Mouse (Mus musculus): ENCODE results near the gene Lhx4. TPM values are rescaled to one million over a fixed set of nuclear protein-coding genes. Genes with fewer than 3 reads are reported as not detected.

The Lhx4 gene
- not detected for total RNA-seq (2021)

DNA sequence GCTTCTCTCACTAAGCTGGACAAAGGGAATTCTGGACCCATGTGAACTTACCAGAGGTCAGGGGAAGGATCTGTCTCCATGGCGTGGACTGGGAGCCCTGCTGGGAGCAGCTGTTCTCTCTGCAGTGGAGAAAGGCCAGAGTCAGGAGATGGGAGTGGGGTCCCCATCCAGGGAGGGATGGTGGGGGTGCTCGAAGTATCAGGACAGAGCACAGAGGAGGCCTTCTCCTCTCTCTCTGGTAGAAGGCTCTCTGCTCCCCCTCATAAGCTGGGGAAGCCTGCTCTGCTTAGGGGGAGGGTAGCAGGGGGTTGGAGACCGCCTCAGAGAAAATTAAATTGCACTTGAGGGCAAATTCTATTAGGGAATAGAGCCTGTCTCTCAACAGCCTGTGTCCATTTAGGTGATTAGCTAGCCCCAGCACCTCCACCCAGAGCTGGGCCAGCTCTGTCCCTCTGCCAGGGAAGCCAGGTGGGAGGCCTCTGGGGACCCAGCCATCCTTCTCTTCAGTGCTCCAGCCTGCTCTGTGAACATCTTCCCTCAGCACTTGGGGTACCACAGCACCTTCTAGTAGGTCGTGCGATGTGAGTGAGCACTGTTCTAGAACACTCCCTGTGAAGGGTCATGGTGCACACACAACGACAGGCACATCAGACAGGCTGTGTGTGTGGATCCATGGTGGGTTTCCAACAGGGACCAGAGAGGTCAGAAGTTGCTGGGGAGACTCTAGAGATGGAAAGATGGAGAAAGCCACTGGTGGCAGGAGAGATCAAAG is at the start of gene Lhx4:
Gene Lhx4, minus strand, starts transcription at position 201 of the 772 bp plus-strand sequence.
- intact Hi-C loops (cut with DNase I) = no loop called here
- no peak for DNase-seq

DNA sequence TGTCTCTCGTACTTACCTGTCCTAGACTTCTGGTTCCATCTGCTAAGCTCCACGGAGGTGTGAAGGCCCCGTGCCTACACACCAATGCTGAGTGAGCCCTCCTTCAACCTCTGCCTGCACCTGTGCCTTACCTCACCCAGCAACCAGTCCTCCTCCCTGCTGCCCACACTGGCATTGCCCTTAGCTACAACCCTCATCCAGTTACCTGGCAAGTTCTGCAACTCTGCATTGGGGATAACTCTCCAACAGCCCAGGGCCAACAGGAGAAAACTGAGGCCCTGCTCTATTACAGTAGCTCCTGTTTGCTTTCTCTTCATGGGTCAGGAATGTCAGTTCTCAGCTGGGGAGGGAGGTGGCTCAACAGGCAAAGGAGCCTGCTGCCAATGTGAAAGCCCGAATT is 46.5 kb upstream of the Lhx4 start:
- DNase-seq = no peak
- intact Hi-C loops (cut with DNase I) = no loop called here

DNA sequence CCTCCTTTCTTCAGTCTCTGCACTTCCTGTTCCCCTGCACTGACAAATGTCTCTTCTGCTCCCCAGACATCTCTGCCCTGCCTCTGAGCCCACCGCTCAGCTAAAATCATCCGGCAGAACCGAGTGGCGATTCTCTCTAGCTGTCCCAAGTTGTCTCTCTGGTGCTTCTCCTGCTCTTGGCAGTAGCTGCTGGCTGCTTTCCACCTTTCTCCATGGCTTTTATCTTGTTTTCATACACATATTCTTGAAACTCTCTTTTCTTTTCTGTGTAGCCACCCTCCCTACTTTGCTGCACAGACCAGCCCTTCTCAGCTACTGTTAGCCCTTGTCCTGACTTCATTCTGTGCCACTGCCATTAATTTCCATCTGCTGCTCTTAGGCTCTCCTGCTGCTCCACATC is 45.9 kb upstream of the Lhx4 start:
- peak; percentile 30 to 50 for DNase-seq
- intact Hi-C loops (cut with DNase I) = no loop called here

DNA sequence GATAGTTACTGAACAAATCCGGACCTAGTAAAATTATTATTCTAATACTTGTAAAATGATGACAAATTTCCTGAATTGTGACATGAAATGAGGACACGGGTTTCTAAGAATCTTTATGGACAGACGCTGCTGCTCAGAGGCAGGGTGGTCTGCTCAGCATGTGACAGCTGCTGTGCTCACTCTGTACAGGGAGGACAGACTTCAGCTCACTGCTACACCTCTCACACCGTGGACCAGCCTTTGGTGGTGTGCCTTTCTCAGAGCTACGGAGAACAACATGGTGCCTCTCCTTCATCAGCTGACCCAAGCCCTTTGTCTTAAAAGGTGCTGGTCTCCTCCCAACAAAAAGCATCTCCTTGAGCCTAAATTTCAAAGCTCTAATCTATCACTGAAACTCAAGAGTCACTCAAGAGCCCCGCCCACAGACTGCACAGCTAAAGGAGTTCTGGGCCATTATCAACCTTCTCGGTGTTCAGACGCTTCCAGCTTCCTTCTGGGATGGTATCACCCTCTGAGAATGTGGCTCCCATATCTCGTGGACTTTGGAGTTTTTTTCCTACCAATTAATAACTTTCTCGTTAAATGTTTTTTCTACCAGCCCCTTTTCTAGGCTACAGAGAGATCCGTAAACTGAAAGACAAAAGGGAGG is 45.4 kb upstream of the Lhx4 start:
- no peak for DNase-seq
- intact Hi-C loops (cut with DNase I) = no loop called here

DNA sequence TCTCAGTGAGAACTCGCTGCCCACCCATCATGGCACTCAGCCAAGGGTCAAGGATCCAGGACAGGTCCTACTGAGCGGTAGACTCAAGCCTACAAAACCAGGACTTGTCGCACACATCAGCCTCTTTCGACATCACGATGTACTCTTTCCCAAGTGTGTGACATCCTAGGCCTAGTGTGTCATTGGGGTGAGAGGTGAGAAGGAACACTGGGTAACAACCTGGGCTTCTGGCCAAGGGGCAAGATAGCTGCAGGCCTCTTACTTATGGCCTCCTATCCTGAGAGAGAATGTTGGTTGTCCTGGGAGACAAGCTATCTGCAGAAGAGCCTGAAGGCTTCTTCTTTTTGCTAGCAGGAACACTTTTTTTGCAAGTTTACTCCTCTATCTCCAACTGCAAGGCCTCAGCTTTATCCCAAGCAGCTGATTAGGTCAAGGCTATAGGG is 44.3 kb upstream of the Lhx4 start:
- DNase-seq = peak; percentile 22 to 34
- intact Hi-C loops (cut with DNase I) = no loop called here

DNA sequence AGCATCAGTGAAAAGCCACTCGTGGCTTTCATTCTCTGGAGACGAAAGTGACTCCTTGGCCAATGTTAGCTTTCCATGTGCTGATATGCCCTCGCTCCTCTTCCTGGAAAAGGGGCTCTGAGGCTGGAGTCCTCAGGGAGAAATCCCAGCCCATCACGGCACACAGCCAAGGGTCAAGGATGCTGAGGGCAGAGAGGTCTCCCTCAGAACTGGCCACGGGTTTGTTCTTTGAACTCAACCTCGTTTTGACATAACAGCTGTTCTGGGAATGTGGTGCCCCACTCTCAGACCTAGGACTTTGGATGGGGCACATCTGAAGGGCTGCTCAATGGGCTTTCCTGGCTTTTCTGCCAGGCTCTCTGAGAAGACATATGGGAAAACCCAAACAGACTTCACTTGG is 43.4 kb upstream of the Lhx4 start:
- intact Hi-C loops (cut with DNase I) = loop anchor here (5.0 kb wide), 1 partner anchor 67 kb away; no protein-coding TSS in a partner anchor
- no peak for DNase-seq

DNA sequence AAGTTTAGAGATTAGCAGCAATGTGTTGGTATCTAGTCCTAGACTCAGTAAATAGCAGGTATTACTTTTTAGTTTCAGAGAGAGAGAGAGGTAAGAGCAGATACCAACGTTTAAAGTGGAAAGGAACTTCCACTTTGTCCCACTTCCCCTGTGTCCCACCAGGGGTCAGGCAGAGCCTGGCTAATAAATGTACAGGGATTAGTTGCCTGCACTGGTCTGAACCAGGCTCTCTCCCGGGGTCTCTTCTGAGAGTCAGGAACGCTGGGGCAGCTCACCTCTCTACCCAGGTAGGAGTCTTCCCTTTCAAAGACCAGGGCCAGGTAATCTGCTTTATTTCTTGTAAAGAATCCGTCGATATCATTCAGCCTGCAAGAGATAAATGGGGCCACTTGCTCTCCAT is 40.4 kb upstream of the Lhx4 start:
- DNase-seq = no peak
- intact Hi-C loops (cut with DNase I) = loop anchor here (5.0 kb wide), 1 partner anchor 70 kb away; no protein-coding TSS in a partner anchor

DNA sequence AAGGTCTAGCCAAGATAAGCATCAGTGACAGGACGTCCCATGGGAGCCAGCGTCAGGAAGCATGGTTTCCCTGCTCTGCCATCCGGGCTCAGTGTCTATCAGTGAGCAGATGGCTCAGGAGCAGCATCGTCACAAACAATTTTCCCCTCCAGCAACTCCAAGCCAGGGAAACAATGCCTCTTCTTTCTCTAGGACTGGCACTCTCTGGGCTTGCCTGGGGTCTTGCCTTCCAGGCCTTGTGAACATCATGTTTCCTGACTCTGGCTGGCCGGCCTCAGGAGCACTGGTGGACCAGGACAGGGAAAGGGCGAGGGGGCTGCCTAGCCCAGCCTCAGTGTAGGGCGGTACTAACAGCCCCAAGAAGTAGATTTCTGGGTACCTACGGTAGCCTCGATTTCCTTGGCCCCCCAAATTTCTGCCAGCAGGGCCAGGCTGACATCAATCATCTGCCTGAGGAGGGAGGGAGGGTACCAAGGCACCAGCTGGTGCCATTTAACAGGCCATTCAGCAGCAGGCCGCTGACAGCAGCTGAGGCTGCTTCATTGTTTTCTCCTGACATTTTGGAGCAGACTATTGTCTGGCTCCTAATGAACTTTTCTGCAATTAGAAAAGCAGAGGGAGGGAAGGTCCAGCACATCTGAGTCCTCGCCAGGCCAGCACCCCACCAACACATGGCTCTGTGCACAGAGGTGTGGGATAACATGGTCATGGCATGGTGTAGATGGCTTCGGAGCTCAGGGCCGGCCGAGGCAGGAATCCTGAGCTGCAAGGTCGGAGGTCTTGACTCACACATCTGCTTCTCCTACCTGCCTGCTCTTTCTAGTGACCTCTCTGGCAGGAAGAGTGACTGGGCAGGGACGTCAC is 38.9 kb upstream of the Lhx4 start:
- intact Hi-C loops (cut with DNase I) = loop anchor here (5.0 kb wide), 1 partner anchor 72 kb away; no protein-coding TSS in a partner anchor
- no peak for DNase-seq

DNA sequence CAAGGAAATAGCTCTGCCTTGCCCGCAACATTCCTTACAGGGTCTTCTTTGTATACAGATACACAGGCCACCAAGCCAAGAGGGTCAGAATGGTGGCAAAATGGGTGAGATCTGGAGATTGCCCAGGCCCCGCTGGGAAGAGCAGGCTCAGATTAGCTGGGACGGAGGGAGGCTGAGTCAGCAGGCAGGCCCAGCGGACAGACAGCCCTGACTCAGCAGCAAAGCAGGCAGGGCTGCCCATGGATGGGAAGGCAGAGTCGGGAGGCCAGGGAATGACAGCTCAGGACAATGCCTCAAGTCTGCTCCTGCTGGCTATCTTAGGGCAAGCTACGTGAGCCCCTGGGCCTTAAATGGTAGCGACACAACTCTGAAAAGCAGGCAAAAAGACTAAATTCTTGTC is 34.4 kb upstream of the Lhx4 start:
- intact Hi-C loops (cut with DNase I) = loop anchor here (1.0 kb wide), 1 partner anchor 210 kb away; no protein-coding TSS in a partner anchor

DNA sequence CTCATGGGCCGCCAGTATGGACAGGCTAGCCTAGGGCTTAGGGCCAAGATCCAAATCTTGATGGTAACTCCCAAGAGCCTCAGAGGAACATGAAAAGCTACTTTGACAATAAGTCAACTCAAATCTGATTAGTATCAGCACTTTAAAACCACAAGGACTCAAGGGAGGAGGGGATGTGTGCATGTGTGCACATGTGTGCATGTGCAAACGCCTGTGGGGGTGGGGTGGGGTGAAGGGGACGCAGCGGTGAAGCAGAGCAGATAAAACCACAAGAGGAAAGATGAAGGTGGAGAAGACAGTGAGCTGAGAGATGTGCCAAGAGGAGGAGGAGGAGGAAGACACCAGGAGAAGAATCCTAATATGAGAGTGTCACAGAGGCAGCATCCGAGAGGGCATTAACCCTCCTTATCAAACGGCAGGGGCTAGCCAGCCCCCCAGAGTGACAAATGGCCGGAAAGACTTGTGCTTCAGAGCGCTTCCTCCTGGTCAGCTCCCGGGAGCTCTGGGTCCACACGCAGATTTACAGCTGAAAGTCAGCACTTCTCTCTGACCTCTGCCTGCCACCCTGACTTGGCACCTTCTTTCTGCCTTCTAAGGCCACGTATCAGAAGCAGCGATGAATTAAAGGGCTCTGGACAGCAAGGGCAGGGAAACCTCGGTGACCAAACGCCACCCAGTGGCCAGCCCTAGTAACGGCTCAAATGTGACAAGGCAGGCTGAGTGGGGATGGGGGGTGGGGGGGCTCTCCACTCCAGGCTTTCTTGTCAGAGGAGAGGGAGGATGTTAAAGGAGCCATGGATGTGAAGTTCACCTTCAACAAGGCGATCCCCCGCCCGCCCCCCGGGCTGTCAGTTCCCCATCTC is 33.1 kb upstream of the Lhx4 start:
- DNase-seq = peak; percentile 54 to 75
- intact Hi-C loops (cut with DNase I) = loop anchor here (1.0 kb wide), 1 partner anchor 208 kb away; no protein-coding TSS in a partner anchor

More for the DNA sequence above, 34.4 kb upstream of the Lhx4 start:
- DNase-seq = no peak

DNA sequence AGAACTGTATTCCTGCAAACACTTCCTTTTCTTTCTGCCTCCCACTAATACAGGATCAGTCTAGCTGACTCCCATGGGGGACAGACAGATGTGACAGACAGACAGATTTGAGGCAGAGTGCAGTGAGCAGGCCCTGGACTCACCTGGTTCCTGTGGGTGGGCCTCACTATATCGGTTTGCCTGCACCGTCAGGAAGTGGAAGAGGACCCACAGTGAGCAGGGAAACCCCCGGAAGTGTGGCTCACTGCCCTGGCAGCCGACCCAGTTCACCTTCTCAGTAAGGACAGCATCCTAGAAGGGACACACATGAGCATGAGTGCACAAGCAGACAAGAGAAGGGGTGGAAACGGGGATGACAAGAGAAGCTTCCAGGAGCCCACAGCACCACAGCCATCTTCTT is 30.9 kb upstream of the Lhx4 start:
- DNase-seq = no peak
- intact Hi-C loops (cut with DNase I) = no loop called here

DNA sequence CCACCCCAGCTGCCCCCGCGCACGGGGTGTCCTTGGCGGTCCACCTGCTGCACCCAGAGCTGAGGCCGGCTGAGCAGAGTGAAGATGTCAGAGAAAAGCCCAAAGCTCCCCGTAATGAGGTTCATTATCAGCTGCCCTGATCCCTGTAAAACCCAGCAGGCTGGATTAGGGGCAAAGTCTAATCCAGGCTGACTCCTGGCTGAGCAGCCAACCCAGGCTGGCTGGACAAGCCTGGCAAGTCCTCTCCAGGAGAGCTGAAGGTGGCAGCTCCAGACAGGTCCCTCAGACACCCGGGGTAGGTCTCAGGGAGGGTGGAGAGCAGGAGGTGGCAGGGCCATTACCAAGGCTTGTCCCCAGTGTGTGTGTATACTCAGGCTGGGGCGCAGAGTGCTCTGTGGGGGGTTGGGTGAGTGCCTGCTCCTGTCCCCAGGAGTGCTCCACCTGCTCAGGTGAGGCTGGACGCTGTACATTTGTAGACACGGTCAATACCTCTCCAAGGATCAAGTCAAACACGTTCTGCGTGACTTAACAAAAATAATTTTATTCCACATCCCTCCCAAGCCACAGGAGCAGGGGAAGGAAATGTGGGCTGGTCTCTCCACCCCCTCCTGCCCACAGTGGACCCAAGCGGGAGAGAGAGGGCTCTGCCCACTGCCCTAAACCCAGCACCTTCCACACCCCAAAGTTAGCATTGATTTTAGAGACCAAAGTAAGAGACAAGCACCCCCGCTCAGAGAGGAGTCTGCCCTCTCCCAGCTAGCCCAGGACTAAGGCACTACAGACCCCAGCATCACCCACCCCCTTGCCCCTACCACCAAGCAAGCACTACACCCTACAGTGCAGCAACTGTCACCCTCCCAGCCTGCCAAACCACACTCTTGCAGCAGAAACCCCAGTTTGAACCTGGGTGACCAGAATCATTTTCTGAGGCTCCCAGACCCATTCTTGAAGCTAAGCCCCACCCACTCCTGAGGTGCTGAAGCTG is 26.4 kb upstream of the Lhx4 start:
- no peak for DNase-seq
- intact Hi-C loops (cut with DNase I) = no loop called here

DNA sequence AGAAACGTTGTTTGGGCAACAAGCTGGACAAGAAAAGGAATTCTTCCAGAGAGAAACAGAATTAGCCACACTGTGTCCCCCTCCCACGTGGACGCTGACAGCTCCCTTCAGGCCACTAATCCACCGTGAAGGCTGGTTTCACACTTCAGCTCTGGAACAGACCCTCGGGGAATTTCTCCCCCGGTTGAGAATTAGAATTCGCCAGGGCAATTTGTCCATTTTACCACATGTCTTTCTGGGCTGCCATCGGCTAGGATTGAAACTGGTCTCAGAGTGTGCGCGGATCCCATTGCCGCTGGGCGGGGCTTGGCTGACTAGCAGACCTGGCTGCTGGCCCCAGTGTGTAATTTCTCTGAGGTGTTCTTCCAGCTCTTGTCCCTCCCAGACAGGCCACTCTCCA is 7.7 kb upstream of the Lhx4 start:
- no peak for DNase-seq
- intact Hi-C loops (cut with DNase I) = no loop called here

DNA sequence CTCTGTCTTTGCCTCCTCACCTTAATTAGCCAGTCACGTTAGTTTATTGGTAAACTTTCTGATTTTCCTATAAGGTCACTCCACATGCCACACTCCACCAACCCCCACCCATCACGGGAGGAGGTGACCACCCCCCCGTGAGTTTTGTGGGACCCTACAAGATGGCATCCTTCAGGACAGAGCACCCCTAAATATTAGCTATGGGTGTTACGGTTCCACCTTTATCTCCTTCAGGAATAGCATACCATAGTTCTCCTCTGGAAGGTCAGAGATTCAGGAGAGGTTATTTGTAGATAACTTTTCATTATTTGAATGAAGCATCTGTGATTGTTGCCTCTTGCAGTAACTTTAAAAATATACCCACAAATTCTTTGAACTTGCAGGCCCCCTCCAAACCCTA is 7.2 kb upstream of the Lhx4 start:
- intact Hi-C loops (cut with DNase I) = no loop called here
- DNase-seq = no peak

DNA sequence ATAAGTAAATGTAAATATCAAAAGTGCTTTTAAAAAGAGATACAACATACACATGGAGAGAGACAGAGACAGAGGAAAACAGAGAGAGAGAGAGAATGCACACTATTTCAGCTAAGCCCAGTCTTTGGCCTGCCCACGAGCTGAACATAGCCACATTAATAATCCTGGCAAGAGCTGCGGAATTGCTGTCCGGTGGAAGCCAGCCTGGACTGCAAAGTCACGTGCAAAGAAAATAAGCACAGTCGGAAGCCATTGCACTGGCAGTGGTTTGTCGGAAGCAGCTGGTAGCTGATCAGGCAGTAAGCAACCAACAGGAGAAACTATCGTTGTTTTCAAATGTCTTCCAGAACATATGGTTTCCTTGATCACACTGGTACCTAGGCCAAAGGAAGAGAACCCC is 6.1 kb upstream of the Lhx4 start:
- DNase-seq = peak in 1 of 2 experiments; percentile 20
- intact Hi-C loops (cut with DNase I) = no loop called here

DNA sequence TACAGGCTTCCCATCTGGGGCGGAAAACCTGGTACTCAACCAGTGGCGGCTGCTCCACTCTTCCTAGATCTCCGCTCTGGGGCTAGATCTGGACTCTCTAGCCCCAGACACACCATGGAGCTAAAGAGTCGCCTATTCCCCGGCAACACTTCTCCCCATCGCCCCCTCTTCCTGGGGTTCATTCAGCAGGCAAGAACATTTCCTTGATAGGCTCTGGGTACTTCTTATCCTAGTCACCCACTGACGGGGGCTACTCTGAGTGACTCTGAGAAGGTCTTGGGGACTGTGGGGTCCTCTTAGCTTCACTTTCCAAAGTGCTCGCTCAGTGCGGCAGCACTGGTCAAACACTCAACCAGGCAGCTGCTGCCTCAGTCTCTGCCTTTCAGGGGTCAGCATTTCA is 1.9 kb upstream of the Lhx4 start:
- DNase-seq = no peak
- intact Hi-C loops (cut with DNase I) = no loop called here

DNA sequence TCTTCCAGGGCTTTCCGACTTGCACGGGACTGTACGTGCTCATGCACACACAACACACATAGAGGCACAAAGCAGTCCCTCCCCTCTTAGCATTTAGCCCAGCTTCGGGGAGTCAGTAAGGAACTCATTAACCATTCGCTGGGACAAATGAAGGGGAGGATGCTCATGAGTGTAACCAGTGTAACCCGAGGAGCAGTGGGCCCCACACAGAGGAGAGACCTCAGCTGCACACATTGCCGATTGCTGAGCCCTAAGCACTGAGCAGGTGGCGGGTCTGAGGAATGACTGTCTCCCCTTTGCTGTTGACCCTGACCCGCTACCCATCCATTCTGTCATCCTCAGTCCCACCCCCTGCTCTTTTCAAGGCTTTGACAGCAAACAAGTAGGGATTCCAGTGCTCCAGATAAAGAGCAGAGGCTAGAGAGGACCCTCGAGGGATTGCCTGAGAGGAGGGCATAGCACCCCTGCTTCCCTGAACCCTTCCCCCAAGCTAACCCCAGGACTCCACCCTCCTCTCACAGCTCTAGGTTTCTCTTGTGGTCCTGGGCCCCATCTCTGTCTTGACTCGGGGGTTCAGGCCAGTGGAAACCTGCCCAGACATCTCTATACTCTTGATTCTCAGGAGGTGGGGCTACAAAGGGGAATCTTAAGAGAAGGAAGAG is 836 bp downstream of the Lhx4 start:
- DNase-seq = no peak

DNA sequence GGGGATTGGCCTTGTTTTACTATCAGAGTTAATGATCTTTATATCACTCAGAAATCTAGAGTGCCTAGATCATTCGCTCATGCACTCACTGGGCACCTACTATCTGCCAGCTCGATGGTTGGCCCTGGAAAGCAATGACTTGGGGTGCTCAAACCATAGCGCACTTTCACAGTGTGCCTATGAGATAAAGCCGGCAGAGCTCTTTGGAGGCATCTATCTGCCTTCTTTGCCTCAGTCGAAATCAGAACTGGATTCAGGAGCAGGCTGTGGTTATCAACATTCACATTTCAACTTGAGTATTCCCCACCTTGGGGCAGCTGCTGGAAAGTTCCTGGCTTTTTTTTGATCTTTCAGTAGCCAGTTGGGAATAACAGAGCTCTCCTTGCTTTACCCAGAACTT is 3.6 kb downstream of the Lhx4 start:
- DNase-seq = no peak
- intact Hi-C loops (cut with DNase I) = no loop called here

More for the DNA sequence above, 836 bp downstream of the Lhx4 start:
- intact Hi-C loops (cut with DNase I) = no loop called here

Measured in heart, postnatal 10 days (tissue).